Mouse (Mus musculus) ES-Bruce4 (cell line): ENCODE data around the gene Vwce. TPM values are rescaled to one million over a fixed set of nuclear protein-coding genes. Genes with fewer than 3 reads are reported as not detected.

Experiments
- H3K27ac ChIP-seq: 2 replicates; pipeline ENCODE4 v1.5.1; 2012; ENCODE audit warnings: low read length, inconsistent platforms; ENCODE audit not compliant: insufficient read depth
- H3K27me3 ChIP-seq: 2 replicates; pipeline ENCODE4 v1.6.1; 2012; ENCODE audit warnings: mild to moderate bottlenecking, low read length, inconsistent platforms; ENCODE audit not compliant: control insufficient read depth, poor library complexity, insufficient read depth, severe bottlenecking
- H3K36me3 ChIP-seq: 2 replicates; pipeline ENCODE4 v1.6.1; 2012; ENCODE audit warnings: inconsistent platforms, mild to moderate bottlenecking, low read length, moderate library complexity; ENCODE audit not compliant: control insufficient read depth, poor library complexity, insufficient read depth, severe bottlenecking
- H3K4me1 ChIP-seq: one replicate; pipeline ENCODE4 v1.8.1; 2011; ENCODE audit warnings: low read length; ENCODE audit not compliant: control insufficient read depth, insufficient read depth
- H3K4me3 ChIP-seq: 2 replicates; pipeline ENCODE4 v1.5.1; 2011; ENCODE audit warnings: low read depth, mild to moderate bottlenecking, low read length
- H3K9ac ChIP-seq: 2 replicates; pipeline ENCODE4 v1.6.1; 2012; ENCODE audit warnings: low read depth, mild to moderate bottlenecking, inconsistent platforms; ENCODE audit not compliant: poor library complexity, severe bottlenecking
- H3K9me3 ChIP-seq: replicated peaks from 2 replicates; pipeline ENCODE4 v1.6.1; 2012; ENCODE audit warnings: mild to moderate bottlenecking, low read length, inconsistent platforms; ENCODE audit not compliant: control insufficient read depth, poor library complexity, insufficient read depth, severe bottlenecking
- CTCF ChIP-seq: IDR thresholded peaks from one replicate; pipeline ENCODE4 v1.8.1; 2011; ENCODE audit warnings: low read depth, low read length
- EP300 ChIP-seq: IDR thresholded peaks from 2 replicates; pipeline ENCODE4 v1.6.1; 2011; ENCODE audit warnings: low read depth, low read length; ENCODE audit not compliant: insufficient read depth
- POLR2A ChIP-seq: IDR thresholded peaks from one replicate; pipeline ENCODE4 v1.8.1; 2011; ENCODE audit warnings: low read length; ENCODE audit not compliant: insufficient read depth
- polyA plus RNA-seq: library from polyadenylated mRNA; stranded (reverse); fragments of >200 nt; gene quantifications from 2 replicates; pipeline ENCODE4 v1.2.4, GENCODE M21; 2011; ENCODE audit warnings: low read depth; ENCODE audit not compliant: missing spikeins, insufficient read depth, insufficient read length

The Vwce gene
- polyA plus RNA-seq, 1 experiment: 2.0 TPM

- Histone ChIP-seq H3K9ac (no peak overlapping the region), H3K9me3 (no peaks in the 10 kb centered on the region), H3K4me3 (peak overlapping the region; percentile 63), H3K36me3 (peaks cover under 1% of the 10 kb centered on the region; the same call in 1 of the 2 replicates), H3K27ac (no peak overlapping the region), H3K27me3 (no peaks in the 10 kb centered on the region), H3K4me1 (no peaks in the 10 kb centered on the region)
- no peak for TF ChIP-seq EP300
- no peak for TF ChIP-seq POLR2A
- no peak for TF ChIP-seq CTCF
These were observed 882 bp downstream of the Vwce start for GRCm38 (mm10) chr19:10634872-10635318.

- Histone ChIP-seq H3K27ac (no peak overlapping the region), H3K27me3 (0 out of 2 replicates have a peak, but pooled peaks cover 2% of the 10 kb centered on the region), H3K36me3 (no peaks in the 10 kb centered on the region), H3K4me3 (no peak overlapping the region), H3K4me1 (no peaks in the 10 kb centered on the region), H3K9ac (no peak overlapping the region), H3K9me3 (no peaks in the 10 kb centered on the region)
- TF ChIP-seq POLR2A: no peak
- TF ChIP-seq EP300: no peak
- no peak for TF ChIP-seq CTCF
These were observed 3.8 kb downstream of the Vwce start for GRCm38 (mm10) chr19:10637840-10638239.

GRCm38 (mm10) chr19:10640080-10640479 is 6.1 kb downstream of the Vwce start:
- Histone ChIP-seq H3K27ac (no peak overlapping the region), H3K4me3 (no peak overlapping the region)

GRCm38 (mm10) chr19:10640589-10641378 is 6.8 kb downstream of the Vwce start:
- no peaks in the 10 kb centered on the region for H3K4me1 ChIP-seq
- TF ChIP-seq POLR2A (no peak), EP300 (no peak), CTCF (no peak)

More at GRCm38 (mm10) chr19:10640080-10640479, 6.1 kb downstream of the Vwce start:
- H3K9ac ChIP-seq: no peak overlapping the region
- no peaks in the 10 kb centered on the region for H3K9me3 ChIP-seq
- no peak for TF ChIP-seq EP300
- TF ChIP-seq CTCF: no peak
- no peak for TF ChIP-seq POLR2A
- H3K36me3 ChIP-seq: no peaks in the 10 kb centered on the region
- no peaks in the 10 kb centered on the region for H3K4me1 ChIP-seq
- H3K27me3 ChIP-seq: 0 out of 2 replicates have a peak, but pooled peaks cover 2% of the 10 kb centered on the region

GRCm38 (mm10) chr19:10645616-10646015 is 11.6 kb downstream of the Vwce start:
- TF ChIP-seq CTCF: no peak
- TF ChIP-seq EP300: no peak
- TF ChIP-seq POLR2A: no peak
- Histone ChIP-seq H3K9ac (no peak overlapping the region), H3K27me3 (0 out of 2 replicates have a peak, but pooled peaks cover 1% of the 10 kb centered on the region), H3K4me1 (no peaks in the 10 kb centered on the region), H3K9me3 (no peaks in the 10 kb centered on the region), H3K36me3 (no peaks in the 10 kb centered on the region), H3K27ac (no peak overlapping the region), H3K4me3 (no peak overlapping the region)

More at GRCm38 (mm10) chr19:10640589-10641378, 6.8 kb downstream of the Vwce start:
- H3K27me3 ChIP-seq: 0 out of 2 replicates have a peak, but pooled peaks cover 2% of the 10 kb centered on the region
- no peak overlapping the region for H3K4me3 ChIP-seq
- H3K9me3 ChIP-seq: no peaks in the 10 kb centered on the region
- no peak overlapping the region for H3K9ac ChIP-seq
- no peaks in the 10 kb centered on the region for H3K36me3 ChIP-seq
- no peak overlapping the region for H3K27ac ChIP-seq

- H3K36me3 ChIP-seq: no peaks in the 10 kb centered on the region
- H3K27me3 ChIP-seq: no peaks in the 10 kb centered on the region
- no peak overlapping the region for H3K9ac ChIP-seq
- no peaks in the 10 kb centered on the region for H3K4me1 ChIP-seq
- no peak overlapping the region for H3K27ac ChIP-seq
- TF ChIP-seq CTCF: no peak
- TF ChIP-seq EP300: no peak
- no peak for TF ChIP-seq POLR2A
- H3K9me3 ChIP-seq: no peaks in the 10 kb centered on the region
- H3K4me3 ChIP-seq: no peak overlapping the region
These were observed 14.1 kb downstream of the Vwce start for GRCm38 (mm10) chr19:10648156-10648555.
